Mouse (Mus musculus): ENCODE measurements at regions not wholly inside any gene's neighbourhood (a gene's known extent, or its start where the extent isn't known, plus 50 kb on each side); places are given as distances from the start of the nearest gene placed in this dataset.

DNA sequence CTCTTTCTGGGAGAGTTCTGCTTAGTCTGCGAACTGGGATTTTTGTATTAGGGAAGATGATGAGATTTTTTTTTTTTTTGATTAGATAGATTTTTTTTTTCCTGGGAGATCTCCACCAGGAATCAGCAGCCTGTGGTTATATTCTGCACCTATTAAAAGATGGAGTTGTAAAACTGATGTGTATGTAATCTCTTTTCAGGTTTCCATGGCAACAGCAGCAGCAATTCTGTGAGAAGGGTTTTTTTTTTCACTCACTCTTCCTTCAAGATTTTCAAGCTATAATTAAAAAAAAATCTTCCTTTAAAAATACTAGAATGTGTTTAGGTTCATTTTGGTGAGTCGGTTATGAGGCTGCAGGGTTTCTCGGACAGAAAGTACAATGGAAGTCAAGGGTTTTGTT lies 224.5 kb upstream of the Daam1 start:
- TF ChIP-seq CTCF (IDR thresholded peaks at IDR 0.05; ENCODE audit: extremely low read depth, insufficient read length, insufficient replicate concordance, low read depth, low read length) (no peak), POLR2A (IDR thresholded peaks at IDR 0.05; ENCODE audit: low read depth, low read length) (no peak)

Measured in small intestine, adult 2 months (tissue).